Mouse (Mus musculus): ENCODE results near the gene Elmsan1. TPM values are rescaled to one million over a fixed set of nuclear protein-coding genes. Genes with fewer than 3 reads are reported as not detected.
A peak's percentile ranks its signal among the peaks of the same experiment; 100 is the strongest.

Gene Elmsan1
- polyA plus RNA-seq, 1 experiment from 2014 or later: 2.7 TPM

- no peaks in the 10 kb centered on the region for H3K27me3 ChIP-seq (ENCODE audit: control insufficient read depth, insufficient read depth, low read depth, low read length)
- no peaks in the 10 kb centered on the region for H3K4me1 ChIP-seq (ENCODE audit: control insufficient read depth, insufficient read depth, low read length)
- H3K36me3 ChIP-seq (ENCODE audit: control insufficient read depth, insufficient read depth, low read length): no peaks in the 10 kb centered on the region
- H3K4me2 ChIP-seq (ENCODE audit: low read length): no peak overlapping the region
- ATAC-seq: no peak
- H3K9ac ChIP-seq (ENCODE audit: low read depth, low read length): no peak overlapping the region
- no peak overlapping the region for H3K4me3 ChIP-seq (ENCODE audit: low read depth, low read length)
- H3K27ac ChIP-seq (ENCODE audit: low read length): no peak overlapping the region
- H3K9me3 ChIP-seq (replicated peaks; ENCODE audit: control insufficient read depth, low read length, poor library complexity, severe bottlenecking): no peaks in the 10 kb centered on the region
- 96% methylated on average over 4 of the region's 4 CpGs for WGBS
Observed at GRCm38 (mm10) chr12:84201222-84201621, 17.5 kb downstream of the Elmsan1 start.

GRCm38 (mm10) chr12:84198880-84199279 lies 19.8 kb downstream of the Elmsan1 start:
- Histone ChIP-seq H3K4me3 (ENCODE audit: low read depth, low read length) (no peak overlapping the region), H3K27ac (ENCODE audit: low read length) (no peak overlapping the region), H3K4me2 (ENCODE audit: low read length) (no peak overlapping the region), H3K4me1 (ENCODE audit: control insufficient read depth, insufficient read depth, low read length) (peaks cover 10% of the 10 kb centered on the region), H3K27me3 (ENCODE audit: control insufficient read depth, insufficient read depth, low read depth, low read length) (no peaks in the 10 kb centered on the region), H3K9ac (ENCODE audit: low read depth, low read length) (no peak overlapping the region), H3K9me3 (replicated peaks; ENCODE audit: control insufficient read depth, low read length, poor library complexity, severe bottlenecking) (no peaks in the 10 kb centered on the region), H3K36me3 (ENCODE audit: control insufficient read depth, insufficient read depth, low read length) (no peaks in the 10 kb centered on the region)
- ATAC-seq: no peak
- 74% methylated on average over 10 of the region's 10 CpGs for WGBS

DNA sequence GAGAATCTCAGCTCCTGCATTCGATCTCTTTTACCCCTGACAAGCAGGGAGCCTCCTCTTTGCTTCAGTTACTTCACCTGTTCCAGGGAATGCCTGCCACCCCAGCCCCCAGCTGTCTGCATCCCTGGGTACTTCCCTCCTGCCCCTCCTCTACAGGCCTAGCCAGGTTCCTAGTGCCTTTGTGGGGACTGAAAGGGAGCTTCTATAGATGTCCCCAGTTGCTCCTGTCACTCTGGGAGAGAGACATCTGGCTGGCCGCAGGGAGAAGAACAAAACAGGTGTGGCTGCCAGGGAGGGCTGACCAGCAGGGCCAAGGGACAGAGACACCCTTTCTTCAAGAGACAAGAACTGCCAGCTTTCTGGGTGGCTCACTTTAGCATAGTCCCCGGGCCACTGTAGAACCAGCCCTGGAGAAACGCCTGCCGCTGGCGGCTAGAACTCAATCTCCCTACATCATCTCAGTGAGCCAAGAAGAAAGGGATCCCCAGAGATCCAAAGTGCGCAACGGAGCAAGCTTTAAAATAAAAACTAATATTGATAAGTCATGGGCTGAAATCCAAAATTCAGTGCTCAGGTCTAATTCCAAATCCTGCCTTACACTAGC lies 20.5 kb downstream of the Elmsan1 start:
- Histone ChIP-seq H3K9me3 (replicated peaks; ENCODE audit: control insufficient read depth, low read length, poor library complexity, severe bottlenecking) (no peaks in the 10 kb centered on the region), H3K4me1 (ENCODE audit: control insufficient read depth, insufficient read depth, low read length) (peaks cover 10% of the 10 kb centered on the region), H3K27me3 (ENCODE audit: control insufficient read depth, insufficient read depth, low read depth, low read length) (no peaks in the 10 kb centered on the region), H3K36me3 (ENCODE audit: control insufficient read depth, insufficient read depth, low read length) (no peaks in the 10 kb centered on the region), H3K9ac (ENCODE audit: low read depth, low read length) (0 out of 2 replicates have a peak overlapping the region, but pooled peaks have one; percentile 3), H3K4me3 (ENCODE audit: low read depth, low read length) (no peak overlapping the region), H3K4me2 (ENCODE audit: low read length) (no peak overlapping the region), H3K27ac (ENCODE audit: low read length) (no peak overlapping the region)
- ATAC-seq: no peak
- WGBS: 57% methylated on average over 8 of the region's 8 CpGs

GRCm38 (mm10) chr12:84195195-84195594 lies 23.5 kb downstream of the Elmsan1 start:
- Histone ChIP-seq H3K4me3 (ENCODE audit: low read depth, low read length) (no peak overlapping the region), H3K27ac (ENCODE audit: low read length) (no peak overlapping the region), H3K9ac (ENCODE audit: low read depth, low read length) (no peak overlapping the region), H3K4me2 (ENCODE audit: low read length) (peak overlapping the region; percentile 91; the same call in 1 of the 2 replicates), H3K4me1 (ENCODE audit: control insufficient read depth, insufficient read depth, low read length) (peaks cover 33% of the 10 kb centered on the region), H3K36me3 (ENCODE audit: control insufficient read depth, insufficient read depth, low read length) (no peaks in the 10 kb centered on the region), H3K27me3 (ENCODE audit: control insufficient read depth, insufficient read depth, low read depth, low read length) (no peaks in the 10 kb centered on the region), H3K9me3 (replicated peaks; ENCODE audit: control insufficient read depth, low read length, poor library complexity, severe bottlenecking) (no peaks in the 10 kb centered on the region)
- ATAC-seq: no peak
- WGBS: 57% methylated on average over 6 of the region's 6 CpGs

- H3K9ac ChIP-seq (ENCODE audit: low read depth, low read length): peak overlapping the region; percentile 96
- H3K27ac ChIP-seq (ENCODE audit: low read length): peak overlapping the region; percentile 93
- no peaks in the 10 kb centered on the region for H3K9me3 ChIP-seq (replicated peaks; ENCODE audit: control insufficient read depth, low read length, poor library complexity, severe bottlenecking)
- WGBS: 3% methylated on average over 13 of the region's 13 CpGs
- H3K36me3 ChIP-seq (ENCODE audit: control insufficient read depth, insufficient read depth, low read length): no peaks in the 10 kb centered on the region
- peak overlapping the region; percentile 91 for H3K4me2 ChIP-seq (ENCODE audit: low read length)
- H3K4me3 ChIP-seq (ENCODE audit: low read depth, low read length): peak overlapping the region; percentile 87
- H3K4me1 ChIP-seq (ENCODE audit: control insufficient read depth, insufficient read depth, low read length): peaks cover 38% of the 10 kb centered on the region
- H3K27me3 ChIP-seq (ENCODE audit: control insufficient read depth, insufficient read depth, low read depth, low read length): no peaks in the 10 kb centered on the region
- ATAC-seq: no peak
Observed at GRCm38 (mm10) chr12:84194400-84195109, 24.1 kb downstream of the Elmsan1 start.

- peak; percentile 79 for ATAC-seq
- Histone ChIP-seq H3K4me3 (ENCODE audit: low read depth, low read length) (peak overlapping the region; percentile 87), H3K36me3 (ENCODE audit: control insufficient read depth, insufficient read depth, low read length) (no peaks in the 10 kb centered on the region), H3K4me2 (ENCODE audit: low read length) (peak overlapping the region; percentile 91), H3K9me3 (replicated peaks; ENCODE audit: control insufficient read depth, low read length, poor library complexity, severe bottlenecking) (no peaks in the 10 kb centered on the region), H3K4me1 (ENCODE audit: control insufficient read depth, insufficient read depth, low read length) (peaks cover 42% of the 10 kb centered on the region), H3K27me3 (ENCODE audit: control insufficient read depth, insufficient read depth, low read depth, low read length) (no peaks in the 10 kb centered on the region), H3K9ac (ENCODE audit: low read depth, low read length) (peak overlapping the region; percentile 96), H3K27ac (ENCODE audit: low read length) (peak overlapping the region; percentile 93)
- under 1% methylated on average over 49 of the region's 49 CpGs for WGBS
Observed at GRCm38 (mm10) chr12:84193642-84194399, 24.9 kb downstream of the Elmsan1 start.

DNA sequence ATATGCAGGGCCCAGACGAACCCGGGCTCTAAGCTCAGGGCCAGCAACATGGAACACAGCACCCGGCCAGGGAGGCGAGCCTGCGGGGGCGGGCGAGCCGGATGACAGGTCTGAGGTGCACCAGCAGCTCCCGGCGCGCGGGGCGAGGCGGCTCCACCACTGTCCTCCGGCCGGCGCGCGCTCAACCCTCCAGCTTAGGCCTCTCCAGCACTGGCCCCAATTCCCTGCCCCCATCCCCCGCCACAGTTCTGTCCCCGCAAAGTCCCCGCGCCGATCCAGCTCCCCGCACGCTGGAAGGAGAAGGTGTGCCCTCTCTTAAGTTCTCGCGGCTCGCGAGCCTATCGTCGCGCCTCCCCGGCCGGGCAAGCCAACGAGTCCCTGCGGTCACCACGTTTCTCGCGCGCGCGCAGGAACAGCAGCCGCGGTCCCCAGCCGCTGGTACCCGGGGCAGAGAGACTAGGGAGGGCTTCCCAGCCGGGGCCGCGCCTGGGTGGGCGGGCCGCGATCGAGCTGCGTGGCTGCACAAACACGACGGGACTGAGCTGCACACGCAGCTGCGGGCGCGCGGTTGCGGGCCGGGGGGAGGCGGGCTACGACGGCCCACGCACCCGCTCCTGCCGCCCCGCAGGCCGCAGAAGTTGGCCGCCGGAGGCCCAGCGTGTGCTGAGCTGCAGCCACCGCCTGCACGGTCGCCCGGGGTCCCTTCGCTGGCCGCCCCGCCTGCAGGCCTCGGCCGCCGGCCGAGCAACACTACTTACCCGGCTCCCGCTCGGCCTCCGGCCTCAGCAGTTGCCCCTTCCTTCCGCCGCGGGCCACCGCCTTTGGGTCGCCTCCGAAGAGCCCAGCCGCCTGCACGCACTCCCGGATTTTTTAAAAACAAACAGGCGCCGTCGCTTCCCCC lies 25.7 kb downstream of the Elmsan1 start:
- peak overlapping the region; percentile 96 for H3K9ac ChIP-seq (ENCODE audit: low read depth, low read length)
- no peaks in the 10 kb centered on the region for H3K9me3 ChIP-seq (replicated peaks; ENCODE audit: control insufficient read depth, low read length, poor library complexity, severe bottlenecking)
- H3K27ac ChIP-seq (ENCODE audit: low read length): peak overlapping the region; percentile 93
- 0% methylated on average over 97 of the region's 102 CpGs for WGBS
- peak overlapping the region; percentile 91 for H3K4me2 ChIP-seq (ENCODE audit: low read length)
- peak; percentile 78 for ATAC-seq
- H3K36me3 ChIP-seq (ENCODE audit: control insufficient read depth, insufficient read depth, low read length): no peaks in the 10 kb centered on the region
- H3K4me3 ChIP-seq (ENCODE audit: low read depth, low read length): peak overlapping the region; percentile 87
- no peaks in the 10 kb centered on the region for H3K27me3 ChIP-seq (ENCODE audit: control insufficient read depth, insufficient read depth, low read depth, low read length)
- H3K4me1 ChIP-seq (ENCODE audit: control insufficient read depth, insufficient read depth, low read length): peaks cover 46% of the 10 kb centered on the region

DNA sequence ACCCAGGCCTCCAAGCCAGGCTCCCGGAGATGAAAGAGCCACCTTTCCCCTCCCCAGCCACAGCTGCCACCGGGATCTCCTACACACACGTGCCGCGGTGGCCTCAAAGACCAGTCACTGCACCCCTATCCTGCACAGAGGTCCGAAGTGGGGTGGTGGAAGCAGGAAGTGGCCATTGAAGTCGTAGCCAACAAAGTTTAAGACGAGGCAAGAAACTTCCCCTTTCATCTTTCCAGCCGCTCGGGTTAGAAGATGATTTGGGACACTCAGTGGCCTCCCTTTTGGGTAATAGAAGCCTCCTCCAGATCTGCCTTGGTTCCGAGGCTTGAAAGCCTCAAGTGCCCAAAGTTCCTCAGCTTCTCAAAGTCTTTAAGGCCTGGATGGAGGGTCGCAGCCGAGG lies 26.4 kb downstream of the Elmsan1 start:
- Histone ChIP-seq H3K4me3 (ENCODE audit: low read depth, low read length) (peak overlapping the region; percentile 87), H3K27me3 (ENCODE audit: control insufficient read depth, insufficient read depth, low read depth, low read length) (no peaks in the 10 kb centered on the region), H3K4me2 (ENCODE audit: low read length) (peak overlapping the region; percentile 91), H3K4me1 (ENCODE audit: control insufficient read depth, insufficient read depth, low read length) (peaks cover 46% of the 10 kb centered on the region), H3K9me3 (replicated peaks; ENCODE audit: control insufficient read depth, low read length, poor library complexity, severe bottlenecking) (no peaks in the 10 kb centered on the region), H3K9ac (ENCODE audit: low read depth, low read length) (peak overlapping the region; percentile 96), H3K36me3 (ENCODE audit: control insufficient read depth, insufficient read depth, low read length) (no peaks in the 10 kb centered on the region), H3K27ac (ENCODE audit: low read length) (peak overlapping the region; percentile 93)
- WGBS: under 1% methylated on average over 13 of the region's 13 CpGs
- no peak for ATAC-seq
